Mouse (Mus musculus): ENCODE data around the gene Cenpe. TPM values are rescaled to one million over a fixed set of nuclear protein-coding genes. Genes with fewer than 3 reads are reported as not detected.

Gene Cenpe
- 15.5 TPM for polyA plus RNA-seq (2014; fragmentation: Illumina TruSeq; extraction: RNeasy Lipid Tissue Mini Kit (QIAGEN cat#74804); ENCODE audit: low read depth, low replicate concordance)

DNA sequence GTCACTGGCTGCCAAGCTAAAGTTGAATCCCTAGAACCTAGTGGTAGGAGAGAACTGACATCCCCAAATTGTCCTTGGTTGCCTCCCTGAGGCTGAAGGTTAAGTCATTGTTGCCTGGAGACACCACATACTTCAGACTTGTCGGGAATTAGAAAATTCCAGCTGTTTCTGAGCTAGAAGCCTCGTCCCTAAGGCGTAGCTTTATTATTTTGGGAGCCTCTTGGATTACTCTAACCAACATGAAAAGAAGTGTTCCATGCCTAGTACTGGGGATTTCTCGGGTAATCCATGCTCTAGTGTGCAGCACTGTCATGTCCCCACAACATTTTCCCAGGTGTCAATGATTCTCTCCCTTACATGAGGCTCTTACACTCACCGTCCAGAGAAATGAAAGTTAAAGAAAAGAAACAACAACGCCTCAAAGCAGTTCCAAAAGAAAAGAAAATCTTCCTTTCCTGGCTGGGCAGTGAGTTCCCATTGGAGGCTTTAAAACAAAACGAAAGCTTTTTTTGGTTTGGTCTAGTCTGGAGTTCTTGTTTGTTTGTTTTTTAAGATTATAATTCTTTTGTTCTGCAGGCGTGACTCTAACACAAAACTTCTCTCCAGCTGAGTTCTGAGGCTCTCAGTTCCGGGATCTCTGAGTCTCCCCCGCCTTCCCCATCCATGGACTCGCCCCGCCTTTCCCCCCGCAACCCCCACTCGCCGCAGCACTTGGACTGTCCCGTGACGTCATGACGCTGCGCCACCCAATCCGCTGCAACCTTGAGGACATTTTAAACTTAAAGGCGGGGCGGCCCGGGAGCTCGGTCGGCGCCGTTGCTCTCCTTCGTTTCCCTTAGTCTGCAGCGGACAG, at the start of gene Cenpe:
Cenpe (plus strand) TSS at position 733 of the 853 bp plus-strand sequence.

DNA sequence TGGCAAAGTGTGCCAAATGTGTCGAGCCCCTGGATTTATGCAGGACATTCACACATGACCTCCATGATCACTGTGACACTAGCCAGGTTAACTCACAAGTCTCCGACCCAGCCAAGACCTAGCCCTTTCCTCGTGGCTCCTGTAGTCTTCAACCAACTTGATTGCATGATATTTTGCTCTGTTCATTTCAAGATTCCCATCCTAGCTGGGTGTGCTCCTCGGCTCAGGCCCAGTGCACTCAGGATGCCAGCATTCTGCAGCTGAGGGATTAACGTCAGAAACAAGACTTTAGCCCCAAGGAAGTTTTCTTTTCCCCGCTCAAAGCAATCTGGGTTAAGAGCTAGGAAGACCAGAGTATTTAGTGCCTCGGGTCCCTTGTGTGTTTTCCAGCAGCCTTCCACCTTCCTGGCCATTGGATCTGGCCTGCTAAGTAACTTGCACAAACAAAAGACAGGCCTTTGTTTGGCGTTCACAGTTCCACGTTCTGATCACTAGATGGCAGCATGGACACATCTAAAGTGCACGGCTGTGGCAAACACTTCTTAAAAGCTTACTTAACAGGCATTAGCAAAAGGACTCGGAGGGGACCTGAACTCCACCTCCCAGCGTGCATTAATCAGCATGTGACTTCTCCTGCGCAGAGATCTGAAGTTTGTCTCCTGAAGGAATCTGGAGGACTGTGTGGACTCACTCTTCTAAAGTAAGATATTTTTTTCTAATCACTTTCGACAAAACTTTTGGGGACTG, 68.5 kb downstream of the Cenpe start, which contains the start of gene Bdh2:
Bdh2 (plus strand) TSS at position 553 of the 747 bp plus-strand sequence.

DNA sequence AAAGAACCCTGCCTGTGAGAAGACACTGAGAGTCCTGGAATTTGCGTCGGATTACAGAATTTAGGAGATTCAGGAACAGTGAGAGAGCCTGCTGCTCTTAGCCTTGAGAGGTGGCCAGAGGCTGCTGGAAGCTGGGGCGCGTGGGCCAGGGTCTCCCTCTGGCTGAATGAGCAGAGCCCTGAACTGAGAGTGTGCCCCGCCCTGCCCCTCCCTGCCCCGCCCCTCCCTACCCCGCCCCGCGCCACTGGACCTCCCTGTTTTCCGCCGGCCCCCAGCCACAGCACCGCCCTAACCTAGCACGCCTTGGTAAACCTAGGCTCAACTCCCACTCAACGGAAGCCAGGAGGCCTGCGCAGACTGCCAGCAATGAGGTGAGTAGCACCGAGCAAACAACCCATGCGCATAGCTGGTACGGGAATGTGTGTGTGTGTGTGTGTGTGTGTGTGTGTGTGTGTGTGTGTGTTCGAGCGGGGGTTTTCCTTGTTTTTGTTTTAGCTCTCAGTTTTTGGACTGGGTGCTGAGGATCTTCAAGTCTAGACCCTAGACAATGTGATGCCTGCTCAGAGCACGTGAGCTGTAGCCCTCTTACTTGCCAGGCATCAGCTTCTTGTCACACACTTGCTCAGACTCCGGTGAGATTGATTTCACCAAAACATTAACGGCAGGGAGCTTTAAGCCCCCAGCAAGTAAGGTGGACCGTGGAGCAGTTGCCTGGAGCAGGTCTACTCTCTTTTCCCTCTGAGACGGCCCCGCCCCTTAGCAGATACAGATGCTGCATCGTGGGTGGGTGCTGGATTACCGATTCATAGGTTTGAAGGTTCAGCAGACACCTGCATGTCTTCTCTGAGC, 95.3 kb downstream of the Cenpe start, which contains the start of gene Slc9b2:
Slc9b2 (plus strand) TSS at position 290 of the 849 bp plus-strand sequence.

Other genes starting within 250 kb of the Cenpe start
- 0.91 TPM for gene Bdh2, start 68.7 kb downstream of the Cenpe start, polyA plus RNA-seq (2014; fragmentation: Illumina TruSeq; extraction: RNeasy Lipid Tissue Mini Kit (QIAGEN cat#74804); ENCODE audit: low read depth, low replicate concordance)
- gene Slc9b2, start 95.2 kb downstream of the Cenpe start, polyA plus RNA-seq (2014; fragmentation: Illumina TruSeq; extraction: RNeasy Lipid Tissue Mini Kit (QIAGEN cat#74804); ENCODE audit: low read depth, low replicate concordance): 0.19 TPM
- 0.47 TPM for gene Slc9b1, start 135.5 kb downstream of the Cenpe start, polyA plus RNA-seq (2014; fragmentation: Illumina TruSeq; extraction: RNeasy Lipid Tissue Mini Kit (QIAGEN cat#74804); ENCODE audit: low read depth, low replicate concordance)
- gene Cisd2, start 211.4 kb downstream of the Cenpe start, polyA plus RNA-seq (2014; fragmentation: Illumina TruSeq; extraction: RNeasy Lipid Tissue Mini Kit (QIAGEN cat#74804); ENCODE audit: low read depth, low replicate concordance): 135 TPM
- gene Ube2d3, start 225.6 kb downstream of the Cenpe start, polyA plus RNA-seq (2014; fragmentation: Illumina TruSeq; extraction: RNeasy Lipid Tissue Mini Kit (QIAGEN cat#74804); ENCODE audit: low read depth, low replicate concordance): 1,586 TPM

Measured in sigmoid colon, adult 10 weeks (tissue).